Mouse (Mus musculus) heart, postnatal 14 days (tissue): ENCODE data around the gene Dnmt3l. TPM values are rescaled to one million over a fixed set of nuclear protein-coding genes. Genes with fewer than 3 reads are reported as not detected.
"Not testable (repeated sequence)": the region's sequence is repeated elsewhere in the genome, so short reads cannot be mapped to it uniquely, and the experiment has no call there.

ENCODE experiments used
- DNase-seq, 2 experiments: peaks; one replicate each; pipeline ENCODE4 v3.0.0; 2021 to 2022
- intact Hi-C: fragments of 180-260 bp; cut with DNase I; formaldehyde crosslinking; loops from one replicate; pipeline ENCODE4 v1.15.1; 2025
- total RNA-seq, 2 experiments: library from RNA; stranded (reverse); gene quantifications; 2 replicates each; pipeline ENCODE4 v1.2.3; 2021

The Dnmt3l gene
- total RNA-seq, 2 experiments from 2014 or later: not detected

- intact Hi-C loops: no loop called here
Observed at GRCm38 (mm10) chr10:78074977-78075376, 33.2 kb downstream of the Dnmt3l start.

GRCm38 (mm10) chr10:78077862-78078261 lies 36.1 kb downstream of the Dnmt3l start:
- intact Hi-C loops: no loop called here

More at GRCm38 (mm10) chr10:78074977-78075376, 33.2 kb downstream of the Dnmt3l start:
- DNase-seq: no peak

GRCm38 (mm10) chr10:78078276-78078675 lies 36.5 kb downstream of the Dnmt3l start:
- intact Hi-C loops: no loop called here
- no peak for DNase-seq

More at GRCm38 (mm10) chr10:78077862-78078261, 36.1 kb downstream of the Dnmt3l start:
- DNase-seq: no peak

- peak; percentile 53 to 57 for DNase-seq
- intact Hi-C loops: no loop called here
Observed at GRCm38 (mm10) chr10:78079955-78080591, 38.3 kb downstream of the Dnmt3l start.

- intact Hi-C loops: no loop called here
- DNase-seq: no peak
Observed at GRCm38 (mm10) chr10:78084073-78084472, 42.3 kb downstream of the Dnmt3l start.

GRCm38 (mm10) chr10:78085711-78086110 lies 44.0 kb downstream of the Dnmt3l start:
- intact Hi-C loops: no loop called here
- DNase-seq: no peak

GRCm38 (mm10) chr10:78086444-78087061 lies 44.8 kb downstream of the Dnmt3l start:
- intact Hi-C loops: no loop called here
- DNase-seq: no peak

GRCm38 (mm10) chr10:78087101-78087511 lies 45.4 kb downstream of the Dnmt3l start:
- intact Hi-C loops: no loop called here
- DNase-seq: no peak

GRCm38 (mm10) chr10:78090246-78090645 lies 48.5 kb downstream of the Dnmt3l start:
- intact Hi-C loops: no loop called here
- peak in 1 of 2 experiments; percentile 27 for DNase-seq

- intact Hi-C loops: no loop called here
- no peak for DNase-seq
Observed at GRCm38 (mm10) chr10:78090706-78091491, 49.2 kb downstream of the Dnmt3l start.

- intact Hi-C loops: no loop called here
- DNase-seq: no peak
Observed at GRCm38 (mm10) chr10:78091865-78092724, 50.3 kb downstream of the Dnmt3l start.

- DNase-seq: no peak
Observed at GRCm38 (mm10) chr10:78092725-78093029, 50.9 kb downstream of the Dnmt3l start.

GRCm38 (mm10) chr10:78095221-78095620 lies 53.5 kb downstream of the Dnmt3l start:
- no peak for DNase-seq
- intact Hi-C loops: no loop called here

More at GRCm38 (mm10) chr10:78092725-78093029, 50.9 kb downstream of the Dnmt3l start:
- intact Hi-C loops: no loop called here

GRCm38 (mm10) chr10:78095954-78096931 lies 54.5 kb downstream of the Dnmt3l start:
- intact Hi-C loops: no loop called here
- DNase-seq: peak in 1 of 2 experiments; percentile 31

GRCm38 (mm10) chr10:78099860-78100259 lies 58.1 kb downstream of the Dnmt3l start:
- intact Hi-C loops, DNase-seq: not testable (repeated sequence)

- no peak for DNase-seq
- intact Hi-C loops: no loop called here
Observed at GRCm38 (mm10) chr10:78100989-78101780, 59.4 kb downstream of the Dnmt3l start.

- intact Hi-C loops: no loop called here
- DNase-seq: no peak
Observed at GRCm38 (mm10) chr10:78104555-78105490, 63.1 kb downstream of the Dnmt3l start.
